Mouse (Mus musculus): ENCODE data around the gene Sprr3. TPM values are rescaled to one million over a fixed set of nuclear protein-coding genes. Genes with fewer than 3 reads are reported as not detected.

The Sprr3 gene
- polyA plus RNA-seq (2012; rRNA removed; ENCODE audit: low replicate concordance), result not detected in 2 replicates

GRCm38 (mm10) chr3:92458620-92459019 is at the start of gene Sprr3:
Sprr3 (minus strand) TSS chr3:92458720.

GRCm38 (mm10) chr3:92500393-92500792 is 41.9 kb upstream of the Sprr3 start, which contains the start of gene Sprr4:
Sprr4 (minus strand) TSS chr3:92500493.

GRCm38 (mm10) chr3:92485863-92486262 is 27.3 kb upstream of the Sprr3 start, which contains the start of gene Sprr1a:
Sprr1a (minus strand) TSS chr3:92485895.

GRCm38 (mm10) chr3:92438689-92439088 is 19.8 kb downstream of the Sprr3 start, which contains the start of gene Sprr1b:
Sprr1b (minus strand) TSS chr3:92438789.

GRCm38 (mm10) chr3:92432282-92432681 is 26.2 kb downstream of the Sprr3 start, which contains the start of gene Sprr2k:
Sprr2k (plus strand) TSS chr3:92432582.

GRCm38 (mm10) chr3:92429323-92429722 is 29.2 kb downstream of the Sprr3 start, which contains the start of gene Gm9774:
Gm9774 (minus strand) TSS chr3:92429423.

GRCm38 (mm10) chr3:92417782-92418181 is 40.7 kb downstream of the Sprr3 start, which contains the start of gene Sprr2j-ps:
Sprr2j-ps (plus strand) TSS chr3:92418082.

GRCm38 (mm10) chr3:92407691-92408090 is 50.8 kb downstream of the Sprr3 start, which contains the start of gene Sprr2i:
Sprr2i (plus strand) TSS chr3:92407991.

Other genes with a start within 250 kb of the Sprr3 start
- 0.07 TPM in 1 of 2 replicates, not detected in the other for gene Sprr2a1, start 242.9 kb downstream of the Sprr3 start, polyA plus RNA-seq (2012; rRNA removed; ENCODE audit: low replicate concordance)
- 6.9 and 7.0 TPM in 2 replicates for gene Sprr2a2, start 242.8 kb downstream of the Sprr3 start, polyA plus RNA-seq (2012; rRNA removed; ENCODE audit: low replicate concordance)
- 0.43 and 0.94 TPM in 2 replicates for gene Sprr2a3, start 173.3 kb downstream of the Sprr3 start, polyA plus RNA-seq (2012; rRNA removed; ENCODE audit: low replicate concordance)
- gene Sprr2b, start 142.1 kb downstream of the Sprr3 start, polyA plus RNA-seq (2012; rRNA removed; ENCODE audit: low replicate concordance), result not detected in 2 replicates
- gene Sprr2d, start 119.6 kb downstream of the Sprr3 start, polyA plus RNA-seq (2012; rRNA removed; ENCODE audit: low replicate concordance), result not detected in 2 replicates
- gene Sprr2e, start 106.6 kb downstream of the Sprr3 start, polyA plus RNA-seq (2012; rRNA removed; ENCODE audit: low replicate concordance), result not detected in 2 replicates
- gene Sprr2f, start 93.5 kb downstream of the Sprr3 start, polyA plus RNA-seq (2012; rRNA removed; ENCODE audit: low replicate concordance), result not detected in 2 replicates
- gene Sprr2h, start 73.0 kb downstream of the Sprr3 start, polyA plus RNA-seq (2012; rRNA removed; ENCODE audit: low replicate concordance), result not detected in 2 replicates
- not detected in 2 replicates for gene Sprr2i, start 50.7 kb downstream of the Sprr3 start, polyA plus RNA-seq (2012; rRNA removed; ENCODE audit: low replicate concordance)
- gene Sprr2j-ps, start 40.6 kb downstream of the Sprr3 start, polyA plus RNA-seq (2012; rRNA removed; ENCODE audit: low replicate concordance), result not detected in 2 replicates
- gene Gm9774, start 29.3 kb downstream of the Sprr3 start, polyA plus RNA-seq (2012; rRNA removed; ENCODE audit: low replicate concordance), result 13.6 and 17.5 TPM in 2 replicates
- gene Sprr2k, start 26.1 kb downstream of the Sprr3 start, polyA plus RNA-seq (2012; rRNA removed; ENCODE audit: low replicate concordance), result not detected in 2 replicates
- not detected in 2 replicates for gene Sprr1b, start 19.9 kb downstream of the Sprr3 start, polyA plus RNA-seq (2012; rRNA removed; ENCODE audit: low replicate concordance)
- 24.1 and 25.4 TPM in 2 replicates for gene Sprr1a, start 27.2 kb upstream of the Sprr3 start, polyA plus RNA-seq (2012; rRNA removed; ENCODE audit: low replicate concordance)
- gene Sprr4, start 41.8 kb upstream of the Sprr3 start, polyA plus RNA-seq (2012; rRNA removed; ENCODE audit: low replicate concordance), result not detected in 2 replicates
- gene 2310046K23Rik, start 75.8 kb upstream of the Sprr3 start, polyA plus RNA-seq (2012; rRNA removed; ENCODE audit: low replicate concordance), result 5.7 TPM in 1 of 2 replicates, not detected in the other
- gene Ivl, start 115.0 kb upstream of the Sprr3 start, polyA plus RNA-seq (2012; rRNA removed; ENCODE audit: low replicate concordance), result 1.4 TPM in 1 of 2 replicates, not detected in the other
- 0.24 TPM in 1 of 2 replicates, not detected in the other for gene Smcp, start 130.3 kb upstream of the Sprr3 start, polyA plus RNA-seq (2012; rRNA removed; ENCODE audit: low replicate concordance)
- 0.20 TPM in 1 of 2 replicates, not detected in the other for gene 2210017I01Rik, start 148.8 kb upstream of the Sprr3 start, polyA plus RNA-seq (2012; rRNA removed; ENCODE audit: low replicate concordance)
- gene Lce6a, start 162.9 kb upstream of the Sprr3 start, polyA plus RNA-seq (2012; rRNA removed; ENCODE audit: low replicate concordance), result 0.66 and 1.3 TPM in 2 replicates
- gene Lce1a1, start 189.6 kb upstream of the Sprr3 start, polyA plus RNA-seq (2012; rRNA removed; ENCODE audit: low replicate concordance), result 0.86 and 4.6 TPM in 2 replicates
- gene Lce1b, start 198.2 kb upstream of the Sprr3 start, polyA plus RNA-seq (2012; rRNA removed; ENCODE audit: low replicate concordance), result 1.4 and 8.5 TPM in 2 replicates
- 0.92 and 8.4 TPM in 2 replicates for gene Lce1a2, start 211.6 kb upstream of the Sprr3 start, polyA plus RNA-seq (2012; rRNA removed; ENCODE audit: low replicate concordance)
- gene Lce1c, start 220.5 kb upstream of the Sprr3 start, polyA plus RNA-seq (2012; rRNA removed; ENCODE audit: low replicate concordance), result 1.2 and 5.9 TPM in 2 replicates
- 0.31 and 3.0 TPM in 2 replicates for gene Lce1d, start 228.5 kb upstream of the Sprr3 start, polyA plus RNA-seq (2012; rRNA removed; ENCODE audit: low replicate concordance)